Mouse (Mus musculus) B cell, adult 2 months (primary cell): ENCODE measurements around the gene Aif1.
A peak's percentile ranks its signal among the peaks of the same experiment; 100 is the strongest.

Experiments
- DNase-seq, 2 experiments: peaks; one replicate each; pipeline ENCODE4 v3.0.0; 2022

Aif1 gene

DNA sequence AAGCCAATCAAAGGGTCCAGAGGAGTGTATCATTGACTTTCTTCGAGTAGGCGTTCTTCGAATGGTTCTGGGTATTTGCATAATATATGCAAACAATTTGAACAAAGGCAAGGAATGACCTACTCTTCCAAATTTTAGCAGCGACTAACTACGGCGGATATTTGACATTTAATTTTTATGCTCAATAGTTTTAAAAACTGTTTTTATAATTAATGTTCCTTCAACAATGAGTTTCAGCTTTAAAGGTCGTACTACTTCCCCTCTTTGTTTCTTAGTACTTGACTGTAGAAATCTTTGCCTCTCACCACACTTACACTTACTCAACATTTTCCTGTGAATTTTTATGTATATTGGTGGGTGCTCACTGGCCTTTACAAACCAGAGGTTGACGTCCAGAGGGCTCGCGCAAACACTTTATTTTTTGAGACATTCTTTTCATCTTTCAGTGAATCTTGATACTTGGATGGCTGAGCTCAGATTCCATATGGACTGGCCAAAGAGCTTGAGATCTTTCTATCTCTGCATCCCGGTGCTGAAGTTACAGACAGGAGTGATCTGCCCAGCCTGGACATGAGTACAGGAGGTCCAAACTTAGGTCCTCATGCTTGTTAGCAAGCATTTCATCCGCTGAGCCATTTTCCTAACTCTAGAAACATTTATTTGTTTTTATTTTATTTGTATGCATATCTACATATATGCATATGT, 10.3 kb downstream of the Aif1 start:
- no peak for DNase-seq

DNA sequence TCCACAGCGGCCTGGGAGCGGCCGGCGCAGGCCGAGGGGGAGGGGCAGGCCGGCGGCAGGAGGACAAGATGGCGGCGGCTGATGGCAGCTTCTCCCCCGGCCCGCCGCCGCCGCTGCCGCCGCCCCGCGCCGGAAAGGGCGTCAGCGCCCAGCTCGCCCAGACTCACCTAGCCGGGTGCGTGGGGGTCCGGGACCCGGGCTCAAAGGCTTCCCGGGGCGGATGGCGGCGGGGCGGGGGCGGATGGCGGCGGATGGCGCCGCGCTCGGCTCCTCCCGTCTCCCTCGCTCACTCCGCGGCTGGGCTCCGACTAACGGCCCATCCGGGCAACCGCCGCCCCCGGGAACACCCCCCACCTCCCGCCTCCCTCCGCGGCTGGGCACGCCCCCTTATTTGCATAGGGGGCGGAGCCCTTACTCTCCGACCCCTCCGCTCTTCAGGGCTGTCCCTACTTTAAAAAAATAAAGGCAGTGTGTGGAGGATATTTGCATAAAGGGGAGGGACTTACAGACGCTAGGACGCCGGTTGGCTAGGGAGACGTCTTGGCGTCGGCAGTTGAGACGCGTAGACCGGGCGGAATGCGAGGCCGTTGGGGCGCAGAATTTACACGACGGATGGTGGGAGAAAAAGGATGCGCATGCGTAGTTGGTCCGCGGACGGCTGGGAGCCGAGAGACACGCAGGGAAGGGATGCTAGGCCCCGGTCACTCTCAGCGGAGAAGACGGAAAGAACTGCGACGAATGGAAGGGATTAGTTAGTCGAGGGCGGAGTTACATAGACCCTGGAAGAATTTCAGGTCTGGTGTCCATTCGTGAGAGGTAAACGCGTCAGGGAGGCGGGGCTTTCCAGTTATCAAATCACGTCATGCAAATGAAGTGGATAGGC, 11.1 kb downstream of the Aif1 start, which contains the start of gene Prrc2a:
Gene Prrc2a, minus strand, starts transcription at position 330 of the 883 bp plus-strand sequence.
- DNase-seq, result peak; percentile 97

DNA sequence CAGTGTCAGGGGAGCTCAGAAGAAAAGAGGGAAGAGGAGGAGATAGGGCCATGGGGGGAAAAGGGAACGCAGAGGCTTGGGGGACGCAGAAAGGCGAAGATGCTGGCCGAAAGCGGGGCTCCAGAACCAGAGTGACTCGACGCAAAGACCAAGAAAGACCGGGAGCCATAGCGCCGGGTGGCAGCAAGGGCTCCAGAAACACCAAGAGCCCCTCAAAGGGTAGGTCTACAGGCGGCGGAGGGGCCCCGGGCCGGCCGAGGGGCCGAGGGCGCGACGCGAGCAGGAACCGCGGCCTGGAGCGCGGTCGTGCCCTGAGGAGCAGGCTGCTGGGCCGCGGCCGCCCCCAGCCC, 11.7 kb downstream of the Aif1 start:
- DNase-seq, result no peak

DNA sequence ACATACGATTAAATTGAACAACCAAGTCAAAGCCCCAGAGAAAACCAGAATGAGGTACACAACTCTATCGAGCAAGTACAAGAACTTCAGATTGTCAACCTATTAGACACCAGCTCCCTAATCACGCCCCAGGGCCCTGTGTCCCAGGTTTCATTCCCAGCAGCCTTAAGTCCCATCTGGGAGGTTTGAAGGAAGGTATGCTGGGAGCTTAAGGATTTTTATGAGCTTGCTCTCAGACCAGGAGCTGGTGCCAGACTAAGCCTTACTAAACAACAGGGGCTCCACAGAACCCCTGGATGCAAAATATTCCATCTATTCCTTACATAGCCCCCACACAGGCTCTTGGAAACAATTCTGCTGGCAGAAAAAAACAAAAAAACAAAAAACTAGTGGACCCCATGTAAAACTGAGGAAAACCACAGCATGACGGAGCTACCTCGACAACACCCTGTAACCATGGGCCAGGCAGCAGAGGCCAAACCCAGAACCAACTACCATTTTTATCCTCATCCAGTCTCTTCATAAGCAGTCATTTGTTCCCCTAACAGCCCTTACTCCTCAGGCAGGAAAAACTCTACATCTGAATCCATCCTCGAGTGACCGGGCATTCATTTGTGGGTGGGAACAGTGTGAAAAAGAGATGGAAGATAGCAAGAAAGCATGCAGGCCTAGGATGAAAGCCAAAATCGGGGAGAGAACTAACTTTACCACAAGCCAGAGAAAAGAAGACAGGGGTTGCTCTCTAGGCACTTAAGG, 12.4 kb downstream of the Aif1 start:
- no peak for DNase-seq

DNA sequence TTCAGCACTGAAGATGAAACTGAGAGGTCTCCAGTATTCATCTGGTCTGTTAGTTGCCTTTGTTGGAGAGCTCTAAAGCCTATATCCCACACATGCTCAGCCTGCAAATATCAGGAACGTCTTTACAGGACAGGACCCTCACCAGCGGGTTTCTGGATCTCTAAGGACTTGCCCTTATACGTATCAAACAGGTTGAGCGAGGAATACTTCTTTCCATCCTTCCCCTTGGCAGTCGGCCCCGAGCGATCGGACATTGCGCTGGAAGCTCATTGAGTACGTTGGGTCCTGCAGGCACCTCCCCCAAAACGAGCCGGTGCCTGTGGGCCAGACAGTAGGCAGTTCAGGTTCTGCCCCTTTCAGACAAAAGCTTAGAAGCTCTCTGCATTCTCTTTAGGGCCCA, 13.1 kb downstream of the Aif1 start:
- no peak for DNase-seq

DNA sequence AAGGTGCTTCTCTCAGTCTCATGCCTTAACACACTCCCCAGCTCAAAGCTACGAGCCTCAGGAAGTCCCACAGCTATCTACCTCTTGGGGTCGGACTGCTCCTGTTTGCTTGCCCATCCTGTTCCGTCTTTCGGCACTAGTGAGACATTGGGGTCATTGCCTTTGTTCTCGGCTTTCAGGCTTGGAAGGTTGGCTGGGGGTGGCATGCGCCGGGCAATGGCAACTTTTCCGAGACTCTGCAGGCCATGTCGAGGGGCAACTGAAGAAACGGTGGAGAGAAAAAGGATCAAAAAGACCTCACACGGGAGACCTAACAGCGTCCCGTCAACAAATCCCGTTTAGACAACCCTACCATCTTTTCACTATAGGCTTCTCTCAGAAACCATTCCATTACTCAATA, 13.7 kb downstream of the Aif1 start:
- no peak for DNase-seq

DNA sequence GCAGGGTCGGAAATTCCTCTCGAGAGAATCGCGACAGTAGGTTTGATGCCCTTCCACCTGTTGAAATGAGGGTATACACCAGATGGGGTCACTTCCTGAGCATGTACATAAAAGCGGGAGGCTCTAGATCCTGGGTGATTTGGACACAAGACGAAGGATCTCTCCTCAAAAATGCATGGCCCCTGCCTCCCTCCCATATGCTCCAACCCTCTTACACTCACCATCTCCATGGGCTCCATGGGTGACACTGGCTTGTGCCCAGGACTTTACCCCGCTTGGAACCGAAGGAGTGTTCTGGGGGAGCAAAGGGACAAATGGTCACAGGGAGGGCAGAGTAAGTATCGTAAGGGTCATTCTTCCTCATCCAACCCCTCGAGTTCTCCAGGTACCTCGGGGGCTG, 14.4 kb downstream of the Aif1 start:
- DNase-seq, result no peak

DNA sequence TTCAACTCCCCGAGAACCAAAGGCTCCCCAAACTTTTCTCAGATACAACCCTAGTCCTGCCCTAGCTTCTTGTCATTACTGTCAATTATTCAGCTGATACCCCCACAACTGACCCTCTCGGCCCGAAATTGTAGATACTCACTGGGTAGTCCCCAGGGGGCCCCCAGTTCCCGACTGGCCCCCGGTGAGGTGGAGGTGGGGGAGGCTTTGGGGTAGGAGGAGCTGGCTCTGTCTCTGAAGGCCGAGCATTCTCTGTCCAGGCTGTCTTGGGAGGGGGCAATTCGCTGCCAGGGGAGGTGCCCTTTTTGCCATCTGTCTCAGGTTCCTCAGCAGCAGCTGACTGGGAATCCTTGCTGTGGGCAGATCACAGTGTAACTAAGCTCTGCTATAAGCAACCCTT, 16.2 kb downstream of the Aif1 start:
- no peak for DNase-seq

DNA sequence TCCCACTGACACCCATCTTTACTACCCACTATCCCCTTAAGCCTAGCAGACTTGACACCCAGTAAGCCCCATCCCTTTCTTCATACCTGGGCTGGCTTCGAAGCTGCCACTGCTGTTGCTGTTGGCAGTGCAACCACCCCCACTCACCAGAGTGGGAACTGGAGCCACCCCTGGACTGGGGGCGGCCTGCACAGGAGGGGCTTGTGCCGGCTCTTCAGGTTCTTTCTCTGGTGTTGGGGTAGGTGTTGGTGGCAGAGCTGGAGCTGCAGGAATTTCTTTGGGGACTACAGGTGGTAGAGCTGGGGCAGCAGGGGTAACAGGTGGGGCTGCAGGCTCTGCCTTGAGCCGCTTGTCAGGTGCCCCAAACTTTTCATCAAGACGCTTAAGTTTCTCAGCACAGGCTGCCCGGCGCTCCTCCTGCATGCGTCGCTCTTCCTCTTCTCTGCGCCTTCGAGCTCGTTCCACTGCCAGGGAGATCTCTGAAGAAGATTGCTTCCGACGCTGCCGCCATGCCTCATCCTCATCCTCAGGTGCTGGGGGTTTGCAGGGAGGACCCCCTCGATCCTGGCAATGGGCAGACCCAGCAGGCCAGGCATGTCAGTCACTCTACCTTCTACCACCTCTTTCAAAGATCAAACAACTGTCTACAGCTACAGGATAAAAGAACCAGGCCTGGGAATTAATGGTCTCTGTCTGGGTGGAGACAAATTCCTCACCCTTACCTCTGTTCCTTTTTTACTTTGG, 16.8 kb downstream of the Aif1 start:
- DNase-seq, result no peak

DNA sequence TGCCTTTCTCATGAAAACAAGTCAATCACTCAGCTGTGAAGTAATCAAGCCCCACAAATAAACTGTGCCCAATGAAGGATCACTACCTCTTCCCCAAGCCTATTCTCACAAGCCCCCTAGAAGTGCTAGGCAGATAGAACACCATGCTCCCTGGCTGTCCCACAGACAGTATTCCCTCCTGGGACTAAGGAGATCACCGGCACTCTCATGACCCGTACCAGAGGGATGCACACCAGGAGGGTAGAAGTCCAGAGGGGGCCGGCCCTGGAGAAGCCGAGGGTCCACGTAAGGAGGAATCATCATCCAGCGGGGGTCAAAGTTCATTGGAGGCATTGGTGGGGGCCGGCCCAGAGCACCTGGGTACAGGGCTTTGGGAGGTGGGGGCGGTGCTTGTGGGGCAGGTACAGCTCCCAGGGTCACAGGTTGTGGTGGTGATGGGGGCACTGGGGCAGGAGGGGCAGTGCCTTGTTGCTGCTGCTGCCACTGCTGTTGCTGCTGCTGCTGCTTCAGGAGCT, 18.1 kb downstream of the Aif1 start:
- no peak for DNase-seq

DNA sequence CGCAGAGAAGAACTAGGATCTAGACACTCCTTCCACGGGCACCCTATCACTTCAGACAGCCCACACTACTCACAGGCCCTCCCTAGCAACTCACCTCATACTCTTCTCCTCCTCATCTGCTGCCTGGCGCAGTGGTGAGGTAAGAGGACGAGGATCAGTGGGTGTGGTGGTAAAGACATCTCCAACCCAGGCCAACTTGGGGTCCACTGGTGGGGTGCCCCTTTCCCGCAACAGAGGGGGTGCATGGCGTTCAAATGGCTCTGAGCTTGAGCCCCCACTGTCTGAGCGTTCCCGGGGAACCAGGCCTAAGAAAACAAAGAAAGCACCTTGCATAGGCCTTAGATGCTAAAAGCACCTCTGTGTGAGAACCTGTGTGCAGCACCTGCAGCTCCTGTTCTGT, 18.6 kb downstream of the Aif1 start:
- no peak for DNase-seq

DNA sequence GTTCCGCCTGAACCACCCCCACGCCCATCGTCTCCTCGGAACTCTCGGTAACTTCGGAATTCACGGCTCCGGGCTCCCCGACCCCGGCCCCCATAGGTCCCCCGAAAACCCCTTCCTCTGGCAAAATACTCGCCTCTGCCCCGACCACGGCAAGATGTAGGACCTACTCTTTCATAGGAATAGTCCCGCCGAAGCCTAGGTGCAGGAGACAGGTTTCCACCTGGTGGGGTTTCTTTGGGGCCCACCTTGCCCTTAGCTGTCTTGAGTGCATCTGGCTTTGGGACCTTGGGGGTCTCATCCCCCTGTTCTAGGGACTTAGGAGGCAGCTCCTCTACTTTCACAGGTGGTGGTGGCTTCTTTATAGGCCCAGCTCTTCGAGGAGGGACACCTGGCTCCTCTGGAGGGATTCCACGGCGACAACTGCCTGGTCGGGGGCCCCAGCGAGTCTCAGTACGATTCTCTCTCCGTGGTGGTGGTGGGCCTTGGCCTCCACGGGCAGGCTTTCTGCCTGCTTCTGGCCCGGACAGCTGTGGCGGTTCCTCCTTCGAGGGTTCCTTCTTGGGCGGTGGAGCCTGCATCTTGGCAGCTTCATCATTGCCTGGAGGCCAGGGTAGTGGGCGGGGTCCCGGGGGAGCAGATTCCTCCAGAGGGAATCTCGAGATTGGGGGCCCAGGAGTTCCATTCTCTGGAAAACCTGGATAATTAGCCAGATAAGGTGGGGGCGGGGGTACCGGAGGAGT, 19.2 kb downstream of the Aif1 start:
- no peak for DNase-seq

DNA sequence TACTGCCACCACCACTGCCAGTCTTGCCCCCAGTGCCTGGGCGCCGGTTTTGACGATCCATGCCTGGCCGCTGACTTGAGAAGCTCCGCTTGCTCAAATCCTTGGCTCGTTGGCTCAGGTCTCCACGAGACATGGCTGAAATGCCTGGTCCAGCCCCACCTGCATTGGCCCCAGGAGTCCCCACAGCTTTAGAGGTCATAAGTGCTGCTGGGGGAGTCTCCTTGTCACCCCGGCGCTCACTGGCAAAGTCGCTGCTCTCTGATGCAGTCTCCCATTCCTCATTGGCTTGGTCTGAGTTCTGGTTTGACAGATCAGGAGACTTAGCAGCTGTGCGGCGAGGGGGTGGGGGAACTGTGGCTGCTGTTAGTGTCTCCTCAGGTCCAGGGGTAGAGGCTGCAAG, 20.4 kb downstream of the Aif1 start:
- no peak for DNase-seq

DNA sequence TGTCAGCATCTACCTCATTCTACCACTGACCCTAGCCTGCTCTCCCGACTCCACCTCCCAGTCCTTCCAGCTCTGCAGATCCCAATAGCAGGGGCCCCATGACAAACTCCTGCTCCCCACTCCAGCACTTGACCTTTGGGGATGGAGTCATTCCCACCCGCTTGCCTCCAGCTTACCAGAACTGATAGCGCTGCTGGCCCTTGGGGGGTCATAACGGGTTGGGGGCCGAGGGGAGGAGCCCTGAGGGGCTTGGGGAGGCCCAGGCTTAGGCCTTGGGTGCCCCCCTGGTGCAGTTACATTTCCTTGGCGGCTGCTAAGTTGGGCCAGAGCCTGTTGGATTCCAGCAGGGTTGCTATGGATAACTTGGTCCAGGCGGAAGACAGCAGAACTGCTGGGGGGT, 21.3 kb downstream of the Aif1 start:
- no peak for DNase-seq

DNA sequence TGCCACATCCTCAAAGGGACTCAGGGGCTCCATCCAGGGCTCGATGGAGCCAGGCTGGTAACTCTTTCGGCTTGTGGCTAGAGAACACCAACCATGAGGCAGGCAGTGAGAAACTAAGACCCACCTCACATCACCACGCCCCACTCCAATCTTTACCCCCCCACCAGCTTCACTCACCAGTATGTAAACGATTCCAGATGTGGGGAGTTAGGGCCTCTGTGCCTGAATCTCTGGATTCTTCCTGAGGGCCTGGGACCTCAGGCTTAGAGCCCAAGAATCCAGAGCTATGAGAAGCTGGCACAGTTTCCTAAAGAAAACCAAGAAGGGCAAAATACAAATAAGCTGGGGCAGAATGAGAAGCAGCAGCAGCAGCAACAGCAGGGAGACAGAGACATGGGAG, 21.9 kb downstream of the Aif1 start:
- DNase-seq, result no peak

DNA sequence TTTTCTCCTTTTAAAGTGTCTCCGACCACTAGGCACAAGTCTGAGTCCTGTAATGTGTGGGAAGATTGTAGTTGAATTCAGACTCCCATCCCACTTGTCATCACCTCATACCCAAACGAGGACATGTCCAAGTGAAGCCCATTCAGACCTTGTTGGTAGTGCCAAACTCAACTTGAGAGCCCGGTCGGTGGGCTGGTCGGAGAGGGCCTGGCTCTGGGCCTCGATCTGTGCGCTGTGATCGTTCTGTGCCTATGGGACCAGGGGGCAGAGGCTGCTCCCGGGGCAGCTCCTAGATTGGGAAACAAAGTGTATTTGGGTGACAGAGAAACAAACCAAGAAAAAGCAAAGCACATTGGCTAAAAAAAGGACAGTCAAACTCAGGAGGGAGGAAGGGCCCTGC, 22.8 kb downstream of the Aif1 start:
- DNase-seq, result no peak

DNA sequence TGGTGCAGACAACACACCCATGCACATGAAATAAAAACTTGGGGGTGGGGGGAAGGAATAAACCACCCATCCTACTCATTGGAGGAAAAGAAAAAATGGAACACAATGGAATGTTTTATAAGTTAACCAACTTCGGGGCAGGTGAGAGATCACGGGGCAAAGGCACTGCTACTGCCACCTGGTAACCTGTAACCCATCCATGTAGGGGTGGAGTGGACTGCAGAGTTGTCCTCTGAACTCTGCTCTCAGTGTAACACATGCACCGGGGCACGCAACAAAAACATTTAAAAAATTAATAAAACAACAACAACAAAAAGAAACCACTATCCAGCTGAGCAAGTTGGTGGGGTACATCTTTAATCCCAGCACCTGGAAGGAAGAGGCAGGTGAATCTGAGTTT, 23.7 kb downstream of the Aif1 start:
- DNase-seq, result no peak

DNA sequence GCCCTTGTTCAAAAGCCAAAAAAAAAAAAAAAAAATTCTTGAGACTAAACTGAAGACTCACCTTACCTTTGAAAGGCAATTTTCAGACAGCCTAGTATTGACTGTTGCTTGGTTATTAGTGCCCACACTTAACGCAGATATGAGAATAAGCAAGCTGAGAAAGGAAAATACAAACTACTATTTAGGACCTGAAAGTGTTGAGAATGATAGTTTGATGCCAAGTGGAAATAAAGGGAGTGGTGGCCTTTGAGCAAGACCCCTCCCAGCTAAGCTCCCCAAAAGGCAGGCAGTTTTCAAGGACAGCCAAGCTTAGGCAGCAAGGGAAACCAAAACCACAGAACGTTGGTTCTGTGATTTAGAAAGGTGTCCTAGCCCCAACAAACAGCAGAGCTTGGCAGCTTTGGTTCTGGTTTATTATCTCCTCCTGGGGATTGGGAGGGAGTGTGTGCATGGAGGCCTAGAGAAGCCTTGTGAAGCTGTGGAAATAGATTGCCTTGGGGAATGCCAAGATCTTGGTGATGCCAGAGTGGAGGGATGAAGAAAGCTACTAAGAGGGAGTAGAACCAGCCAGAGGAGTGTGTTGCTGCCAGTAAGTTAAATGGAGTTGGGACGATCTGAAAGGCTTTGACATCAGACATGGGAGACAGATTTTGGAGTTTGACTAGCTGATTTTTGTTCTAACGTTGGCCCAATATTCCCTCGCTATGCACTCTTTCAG, 27.8 kb downstream of the Aif1 start:
- DNase-seq, result no peak

DNA sequence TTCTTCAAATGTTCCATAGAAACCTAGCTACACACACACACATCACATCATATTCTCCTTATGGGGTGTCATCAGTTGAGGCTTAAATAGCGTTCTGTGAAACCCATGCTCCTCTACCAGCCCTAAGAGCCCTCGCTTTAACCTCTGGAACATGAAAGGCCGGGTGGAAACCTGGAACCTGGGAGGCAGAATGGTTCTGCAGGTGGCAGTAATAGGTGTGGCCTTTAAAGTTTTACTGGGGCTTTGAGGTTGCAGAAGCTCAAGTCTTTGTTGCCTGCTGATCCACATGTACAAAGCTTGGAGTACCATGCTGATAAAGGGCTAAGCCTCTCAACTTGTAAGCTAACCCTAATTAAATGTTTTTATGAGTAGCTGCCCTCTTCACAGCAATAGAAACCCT, 28.5 kb downstream of the Aif1 start:
- DNase-seq, result no peak

DNA sequence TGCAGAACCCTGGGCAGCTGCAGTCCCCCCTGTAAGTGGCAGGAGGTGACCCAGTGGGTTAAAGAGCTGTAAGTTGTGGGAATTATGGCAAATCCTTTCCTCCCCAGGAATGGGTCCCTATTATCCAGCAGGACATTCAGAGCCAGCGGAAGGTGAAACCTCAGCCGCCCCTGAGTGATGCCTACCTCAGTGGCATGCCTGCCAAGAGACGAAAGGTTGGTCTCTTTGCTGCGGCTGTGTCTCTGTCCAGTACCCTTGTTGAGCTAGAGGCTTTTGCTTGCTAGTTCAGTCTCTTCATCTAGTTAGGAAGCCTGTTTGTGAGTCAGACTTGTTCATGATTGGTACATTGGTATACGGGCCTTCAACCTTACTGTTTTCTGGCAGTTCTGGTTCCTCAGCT, 29.7 kb downstream of the Aif1 start:
- no peak for DNase-seq

DNA sequence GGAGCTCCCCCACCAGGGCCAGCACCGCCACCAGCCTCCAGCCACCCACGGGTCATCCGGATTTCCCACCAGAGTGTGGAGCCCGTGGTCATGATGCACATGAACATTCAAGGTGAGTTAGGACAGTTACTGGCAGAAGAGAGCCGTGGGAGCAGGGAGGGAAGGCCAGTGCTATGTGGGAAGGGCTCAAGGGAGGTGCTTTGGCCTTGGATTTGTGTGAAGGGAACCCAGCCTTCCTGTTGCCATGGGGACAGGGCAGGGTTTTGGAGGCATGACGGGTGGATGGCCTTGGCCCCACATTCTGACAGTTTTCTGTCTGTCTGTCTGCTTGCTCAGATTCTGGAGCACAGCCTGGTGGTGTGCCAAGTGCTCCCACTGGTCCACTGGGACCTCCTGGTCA, 33.9 kb downstream of the Aif1 start:
- no peak for DNase-seq
